Mouse (Mus musculus): ENCODE measurements around the gene Tmem115. TPM values are rescaled to one million over a fixed set of nuclear protein-coding genes. Genes with fewer than 3 reads are reported as not detected.
"Not testable (repeated sequence)": the region's sequence is repeated elsewhere in the genome, so short reads cannot be mapped to it uniquely, and the experiment has no call there.

Tmem115 gene
- total RNA-seq, 2 experiments from 2014 or later: 13.3 to 14.3 TPM

- DNase-seq: peak; percentile 81 to 82
- intact Hi-C loops (cut with DNase I): no loop called here
Observed at GRCm38 (mm10) chr9:107568331-107569261, 34.9 kb downstream of the Tmem115 start.

GRCm38 (mm10) chr9:107569270-107569669 lies 35.5 kb downstream of the Tmem115 start:
- DNase-seq: no peak
- intact Hi-C loops (cut with DNase I): no loop called here

GRCm38 (mm10) chr9:107570016-107570415 lies 36.3 kb downstream of the Tmem115 start:
- intact Hi-C loops (cut with DNase I): no loop called here
- DNase-seq: no peak

GRCm38 (mm10) chr9:107570845-107571244 lies 37.1 kb downstream of the Tmem115 start:
- intact Hi-C loops (cut with DNase I): no loop called here
- no peak for DNase-seq

DNA sequence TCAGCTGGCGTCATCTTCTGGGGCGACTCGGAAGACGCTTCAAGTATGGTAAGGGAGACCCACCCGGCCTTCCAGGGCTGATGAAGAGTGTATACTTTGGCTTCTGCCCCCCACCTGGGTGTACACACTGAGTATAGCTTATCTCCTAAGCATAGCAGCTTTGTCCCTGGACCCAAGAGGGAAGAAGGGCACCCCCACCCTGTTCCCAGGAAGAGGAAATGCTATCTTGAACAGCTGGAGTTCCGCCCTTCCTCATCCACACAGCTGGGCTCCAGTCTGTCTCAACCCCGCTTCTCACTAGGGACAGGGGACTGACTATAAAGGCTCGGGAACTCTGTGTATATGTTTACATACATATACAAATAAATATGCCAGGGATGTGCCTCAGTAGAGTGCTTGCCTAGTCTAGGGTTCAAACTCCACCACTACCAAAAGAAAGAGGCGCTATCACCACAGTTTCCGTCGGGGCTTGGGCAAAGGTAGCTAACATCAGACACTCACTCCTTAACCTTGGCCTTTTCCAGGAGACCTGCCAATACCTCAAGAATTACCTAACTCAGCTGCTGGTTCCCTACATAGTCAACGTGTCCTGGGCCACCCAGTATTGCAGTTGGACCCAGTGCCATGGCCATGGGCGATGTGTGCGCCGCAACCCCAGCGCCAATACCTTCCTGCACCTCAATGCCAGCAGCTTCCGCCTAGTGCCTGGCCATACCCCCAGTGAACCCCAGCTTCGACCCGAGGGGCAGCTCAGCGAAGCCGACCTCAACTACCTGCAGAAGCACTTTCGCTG lies 38.0 kb downstream of the Tmem115 start:
- intact Hi-C loops (cut with DNase I): no loop called here
- DNase-seq: no peak

DNA sequence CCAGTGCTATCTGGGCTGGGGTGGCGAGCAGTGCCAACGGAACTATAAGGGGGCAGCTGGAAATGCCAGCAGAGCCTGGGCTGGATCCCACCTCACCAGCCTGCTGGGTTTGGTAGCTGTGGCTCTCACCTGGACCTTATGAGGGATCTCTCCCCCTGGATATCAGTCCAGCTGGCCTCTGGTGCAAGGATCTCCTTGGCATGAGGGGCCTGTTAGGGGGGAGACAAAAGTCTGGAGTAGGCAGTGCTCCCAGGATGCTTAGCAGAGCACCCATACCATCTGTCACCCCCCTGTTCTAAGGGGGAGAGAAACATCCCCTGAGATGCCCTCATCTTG lies 38.5 kb downstream of the Tmem115 start:
- intact Hi-C loops (cut with DNase I): no loop called here
- DNase-seq: no peak

DNA sequence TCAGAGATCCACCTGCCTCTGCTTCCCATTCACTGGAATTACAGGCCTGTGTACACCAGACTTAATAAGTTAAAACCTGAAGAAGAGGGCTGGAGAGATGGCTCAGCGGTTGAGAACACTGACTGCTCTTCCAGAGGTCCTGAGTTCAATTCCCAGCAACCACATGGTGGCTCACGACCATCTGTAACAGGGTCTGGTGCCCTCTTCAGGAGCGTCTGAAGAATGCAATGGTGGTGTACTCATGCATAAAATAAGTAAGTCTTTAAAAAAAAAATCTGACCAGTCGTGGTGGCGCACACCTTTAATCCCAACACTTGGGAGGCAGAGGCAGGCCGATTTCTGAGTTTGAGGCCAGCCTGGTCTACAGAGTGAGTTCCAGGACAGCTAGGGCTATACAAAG lies 40.0 kb downstream of the Tmem115 start:
- DNase-seq; intact Hi-C loops (cut with DNase I): not testable (repeated sequence)

GRCm38 (mm10) chr9:107575579-107576356 lies 42.0 kb downstream of the Tmem115 start:
- intact Hi-C loops (cut with DNase I): no loop called here
- no peak for DNase-seq

GRCm38 (mm10) chr9:107576357-107577107 lies 42.8 kb downstream of the Tmem115 start, which contains the start of gene Hyal1:
TSS of gene Hyal1 (plus strand) at chr9:107576927.
- intact Hi-C loops (cut with DNase I): no loop called here
- peak; percentile 77 to 85 for DNase-seq

- no peak for DNase-seq
- intact Hi-C loops (cut with DNase I): no loop called here
Observed at GRCm38 (mm10) chr9:107577871-107578270, 44.1 kb downstream of the Tmem115 start.

DNA sequence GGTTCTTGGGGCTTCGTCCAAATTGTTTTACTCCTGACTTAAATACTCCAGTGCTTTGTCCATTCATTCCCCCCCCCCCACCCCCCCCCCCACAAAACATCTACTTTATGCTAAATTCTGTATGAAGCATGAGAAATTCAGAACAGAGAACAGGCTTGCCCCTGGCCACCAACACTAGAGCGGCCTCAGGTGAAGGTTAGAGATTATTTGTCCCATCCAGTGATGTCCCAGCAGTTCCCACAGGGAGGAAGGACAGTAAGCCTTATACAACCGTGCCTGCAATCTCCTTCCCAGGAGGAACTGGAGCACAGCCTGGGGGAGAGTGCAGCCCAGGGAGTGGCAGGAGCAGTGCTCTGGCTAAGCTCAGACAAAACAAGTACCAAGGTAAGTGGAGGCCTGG lies 44.8 kb downstream of the Tmem115 start, which contains the start of gene Naa80:
Gene Naa80 (plus strand): TSS at position 301 of the 400 bp plus-strand sequence.
- intact Hi-C loops (cut with DNase I): no loop called here
- DNase-seq: no peak

DNA sequence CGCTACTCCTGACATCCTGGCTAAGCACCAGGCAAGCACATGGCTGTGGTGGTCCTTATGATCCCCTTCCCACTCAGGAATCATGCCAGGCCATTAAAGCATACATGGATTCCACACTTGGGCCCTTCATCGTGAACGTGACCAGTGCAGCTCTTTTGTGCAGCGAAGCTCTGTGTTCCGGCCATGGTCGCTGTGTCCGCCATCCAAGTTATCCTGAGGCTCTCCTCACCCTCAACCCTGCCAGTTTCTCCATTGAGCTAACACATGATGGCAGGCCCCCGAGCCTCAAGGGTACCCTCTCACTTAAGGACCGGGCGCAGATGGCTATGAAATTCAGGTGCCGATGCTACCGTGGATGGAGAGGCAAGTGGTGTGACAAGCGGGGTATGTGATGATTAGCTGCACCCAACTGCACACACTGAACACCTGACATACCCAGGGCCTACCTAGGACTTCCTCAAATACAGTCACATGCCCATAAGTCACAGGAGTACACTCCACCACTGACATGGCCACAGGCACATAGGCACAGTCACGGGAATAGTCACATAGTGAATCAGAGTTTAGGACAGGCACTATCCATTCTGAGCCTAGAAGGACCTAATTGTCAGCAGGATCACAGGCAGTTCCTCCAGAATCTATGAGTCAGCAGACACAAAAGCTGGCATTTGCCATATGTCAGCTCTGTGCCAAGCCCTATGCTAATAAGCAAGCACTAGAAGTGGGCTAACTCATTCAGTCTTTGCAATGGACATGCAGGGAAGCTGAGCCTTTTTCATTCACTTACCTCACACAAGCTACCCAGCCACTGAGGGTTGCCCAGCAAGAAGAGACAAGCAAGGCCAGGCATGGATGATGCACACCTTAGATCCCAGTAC lies 45.5 kb downstream of the Tmem115 start:
- intact Hi-C loops (cut with DNase I): no loop called here
- DNase-seq: no peak

GRCm38 (mm10) chr9:107580501-107581317 lies 47.0 kb downstream of the Tmem115 start, which contains the start of gene Hyal3:
TSS of gene Hyal3 (plus strand) at chr9:107580818.
- intact Hi-C loops (cut with DNase I): no loop called here
- peak; percentile 82 to 86 for DNase-seq

- intact Hi-C loops (cut with DNase I): no loop called here
- DNase-seq: no peak
Observed at GRCm38 (mm10) chr9:107581584-107581983, 47.8 kb downstream of the Tmem115 start.

DNA sequence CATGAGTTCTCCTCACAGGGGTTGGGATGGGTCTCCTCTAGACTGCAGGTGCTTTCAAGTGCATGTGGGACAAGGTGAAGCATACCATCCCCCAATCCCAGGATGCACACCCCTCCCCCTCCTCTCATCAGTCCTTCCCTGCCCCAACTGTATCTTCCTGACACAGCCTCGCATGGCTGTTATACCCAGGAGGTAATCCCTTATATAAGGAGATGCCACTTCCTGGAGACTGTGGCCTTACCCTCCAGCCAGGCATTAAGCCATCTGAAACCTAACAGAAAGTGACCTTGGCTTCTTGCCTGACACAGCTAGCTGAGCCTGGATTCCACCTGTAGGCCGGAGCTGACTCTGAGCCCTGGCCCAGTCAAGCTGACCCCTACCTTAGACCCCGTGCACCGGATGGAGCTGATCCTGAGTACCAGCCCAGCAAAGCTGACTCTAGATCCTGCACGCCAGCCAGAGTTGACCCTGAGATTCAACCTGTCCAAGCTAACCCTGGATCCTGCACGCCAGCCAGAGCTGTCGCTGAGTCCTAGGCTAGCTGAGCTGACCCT lies 48.8 kb downstream of the Tmem115 start:
- intact Hi-C loops (cut with DNase I): no loop called here

DNA sequence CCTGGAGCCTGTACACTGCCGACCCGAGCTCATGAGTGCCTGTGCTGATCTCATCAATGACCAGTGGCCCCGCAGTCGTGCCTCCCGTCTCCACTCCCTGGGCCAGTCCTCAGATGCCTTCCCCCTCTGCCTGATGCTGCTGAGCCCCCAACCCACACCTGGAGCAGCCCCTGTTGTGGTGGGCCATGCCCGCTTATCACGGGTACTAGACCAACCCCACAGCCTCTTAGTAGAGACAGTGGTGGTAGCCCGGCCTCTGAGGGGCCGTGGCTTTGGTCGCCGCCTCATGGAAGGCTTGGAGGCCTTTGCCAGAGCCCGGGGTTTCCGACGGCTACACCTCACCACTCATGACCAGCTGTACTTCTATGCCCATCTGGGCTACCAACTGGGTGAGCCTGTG lies 49.4 kb downstream of the Tmem115 start:
- intact Hi-C loops (cut with DNase I): no loop called here
- DNase-seq: no peak

More for the DNA sequence above, 48.8 kb downstream of the Tmem115 start:
- no peak for DNase-seq

DNA sequence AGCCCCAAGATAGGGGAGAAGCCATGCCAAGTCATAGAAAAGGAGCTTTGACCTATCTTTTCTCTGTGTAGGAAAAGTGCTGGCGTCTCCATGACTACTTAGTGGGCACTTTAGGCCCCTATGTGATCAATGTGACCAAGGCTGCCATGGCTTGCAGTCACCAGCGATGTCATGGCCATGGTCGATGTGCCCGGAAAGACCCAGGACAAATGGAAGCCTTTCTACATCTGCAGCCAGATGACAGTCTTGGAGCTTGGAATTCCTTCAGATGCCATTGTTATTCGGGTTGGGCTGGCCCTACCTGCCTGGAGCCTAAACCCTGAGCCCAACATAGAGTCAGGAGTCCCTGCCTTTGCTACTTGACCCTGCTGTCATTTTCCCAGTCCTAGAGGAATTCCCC lies 52.8 kb downstream of the Tmem115 start:
- no peak for DNase-seq
- intact Hi-C loops (cut with DNase I): no loop called here

All from gastrocnemius, postnatal 36 days (tissue).